Mouse (Mus musculus) cortical plate, adult 2 months (tissue): Measurements from ENCODE around the gene Qpct. TPM values are rescaled to one million over a fixed set of nuclear protein-coding genes. Genes with fewer than 3 reads are reported as not detected.

Experiments
- H3K27ac ChIP-seq: fragments of 200-500 bp; 2 replicates; pipeline ENCODE4 v1.5.1; 2012; ENCODE audit warnings: low read length, control low read depth, inconsistent platforms; ENCODE audit not compliant: insufficient read depth
- H3K4me1 ChIP-seq: fragments of 200-500 bp; 2 replicates; pipeline ENCODE4 v1.6.1; 2011; ENCODE audit warnings: low read length; ENCODE audit not compliant: control insufficient read depth, insufficient read depth
- H3K4me3 ChIP-seq: fragments of 200-500 bp; 2 replicates; pipeline ENCODE4 v1.5.1; 2011; ENCODE audit warnings: mild to moderate bottlenecking, low read length, control low read depth; ENCODE audit not compliant: insufficient read depth
- CTCF ChIP-seq: fragments of 200-500 bp; IDR thresholded peaks from 2 replicates; pipeline ENCODE4 v1.5.1; 2011; ENCODE audit warnings: mild to moderate bottlenecking, control low read depth, low read length; ENCODE audit not compliant: insufficient read depth; ENCODE audit errors: extremely low read depth
- POLR2A ChIP-seq: fragments of 200-500 bp; IDR thresholded peaks from 2 replicates; pipeline ENCODE4 v1.6.1; 2011; ENCODE audit warnings: mild to moderate bottlenecking, low read length, control low read depth; ENCODE audit not compliant: insufficient read depth; ENCODE audit errors: extremely low read depth
- polyA plus RNA-seq: library from polyadenylated mRNA; depleted of rRNA; stranded (reverse); fragments of >200 nt; gene quantifications from 2 replicates; pipeline ENCODE4 v1.2.3, GENCODE M21; 2012; rRNA removed

Gene Qpct
- 10.5 and 12.0 TPM in 2 replicates for polyA plus RNA-seq

DNA sequence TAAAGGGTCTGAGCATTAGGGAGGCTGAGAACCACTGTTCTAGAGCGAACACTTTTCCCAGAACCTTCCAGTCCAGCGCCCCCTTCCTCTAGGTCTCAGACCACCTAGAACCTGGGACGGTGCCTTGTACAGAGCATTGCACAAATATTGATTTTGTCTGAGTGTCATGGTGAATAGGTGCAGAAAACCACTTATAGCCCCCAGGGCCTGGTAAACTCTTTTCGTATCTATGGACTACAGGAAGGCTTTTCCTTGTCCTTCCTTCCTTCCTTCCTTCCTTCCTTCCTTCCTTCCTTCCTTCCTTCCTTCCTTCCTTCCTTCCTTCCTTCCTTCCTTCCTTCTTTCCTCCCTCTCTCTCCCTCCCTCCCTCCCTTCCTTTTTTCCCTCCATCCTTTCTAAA is at the start of gene Qpct:
Gene Qpct, plus strand, starts transcription at position 301 of the 400 bp plus-strand sequence.
- no peak for TF ChIP-seq CTCF
- no peak for TF ChIP-seq POLR2A
- H3K4me1 ChIP-seq, result 0 out of 2 replicates have a peak, but pooled peaks cover 1% of the 10 kb centered on the region
- H3K4me3 ChIP-seq, result peak within 1 kb of the TSS; percentile 82
- H3K27ac ChIP-seq, result no peak within 1 kb of the TSS

DNA sequence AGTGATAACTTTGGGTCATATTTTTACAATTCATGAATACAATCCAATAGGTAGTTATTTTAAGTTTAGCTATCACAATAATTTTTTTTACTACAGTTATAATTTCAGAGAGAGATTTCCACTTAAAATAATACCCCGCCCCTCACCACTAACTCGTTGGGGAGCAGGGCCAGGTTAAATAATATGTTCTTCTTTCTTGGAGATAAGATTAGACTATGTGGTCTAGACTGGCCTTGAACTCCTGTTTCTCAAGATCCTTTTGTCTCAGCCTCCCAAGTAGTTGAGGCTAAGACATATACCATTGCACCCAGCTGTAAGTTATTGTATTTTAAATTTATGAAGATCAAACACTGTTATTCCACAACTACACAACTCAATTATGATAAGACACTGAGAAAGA is 38.1 kb upstream of the Qpct start:
- Histone ChIP-seq H3K4me3 (no peak overlapping the region), H3K4me1 (no peaks in the 10 kb centered on the region), H3K27ac (no peak overlapping the region)
- TF ChIP-seq POLR2A (no peak), CTCF (no peak)

DNA sequence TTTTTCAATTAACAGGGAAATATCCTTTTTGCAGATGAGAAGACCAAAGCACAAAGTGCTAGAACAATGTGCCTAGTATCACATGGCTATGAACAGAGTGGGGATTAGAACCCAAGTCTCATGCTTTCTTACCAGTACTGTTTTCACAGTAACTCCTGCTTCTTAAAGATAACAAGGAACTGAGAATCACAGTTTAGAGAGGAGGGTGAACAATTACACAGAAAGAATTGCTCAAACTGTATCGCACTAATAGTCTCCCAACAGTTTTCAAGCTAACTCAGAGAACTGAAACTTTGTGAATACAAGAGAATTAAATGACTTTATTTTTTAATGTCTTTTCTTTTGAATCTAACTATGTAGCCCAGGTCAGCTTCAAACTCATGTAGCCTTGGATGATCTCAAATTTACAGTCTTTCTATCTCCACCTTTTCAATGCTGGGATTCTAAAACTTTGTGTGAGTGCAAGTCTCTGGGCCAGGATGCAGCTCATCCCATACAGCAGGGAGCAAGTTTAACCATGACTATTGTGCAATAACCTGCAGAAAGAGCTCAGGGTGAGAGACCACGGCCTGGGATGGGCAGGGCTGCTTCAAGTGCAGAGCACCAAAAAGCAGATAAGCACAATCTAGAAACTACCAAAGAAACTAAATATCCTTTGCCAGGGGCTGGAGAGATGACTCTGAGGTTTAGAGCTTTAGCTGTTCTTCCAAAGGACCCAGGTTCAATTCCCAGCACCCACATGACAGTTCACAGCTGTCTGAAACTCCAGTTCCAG is 36.6 kb upstream of the Qpct start:
- no peak overlapping the region for H3K4me3 ChIP-seq
- H3K4me1 ChIP-seq, result no peaks in the 10 kb centered on the region
- no peak overlapping the region for H3K27ac ChIP-seq
- no peak for TF ChIP-seq CTCF
- no peak for TF ChIP-seq POLR2A

DNA sequence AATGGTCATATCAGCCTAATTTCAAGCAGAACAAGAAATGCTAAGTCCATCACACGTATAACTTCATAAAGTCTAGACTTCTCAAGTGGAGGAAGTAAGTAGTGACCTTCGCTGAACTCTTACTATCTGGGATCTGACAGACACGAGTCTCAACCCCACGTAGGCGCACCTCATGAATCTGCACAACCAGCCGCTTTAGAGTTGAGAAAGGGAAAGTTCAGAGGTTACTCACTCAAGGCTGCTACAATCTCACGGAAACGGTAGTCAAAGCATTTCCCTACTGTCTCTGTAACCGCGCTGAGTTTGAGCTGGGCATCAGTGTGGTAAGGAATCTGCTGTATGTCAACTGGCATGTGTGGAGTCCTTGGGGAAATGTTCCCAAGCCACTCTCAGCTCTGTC is 35.9 kb upstream of the Qpct start:
- H3K4me1 ChIP-seq, result no peaks in the 10 kb centered on the region
- TF ChIP-seq POLR2A (no peak), CTCF (no peak)
- no peak overlapping the region for H3K4me3 ChIP-seq
- no peak overlapping the region for H3K27ac ChIP-seq

DNA sequence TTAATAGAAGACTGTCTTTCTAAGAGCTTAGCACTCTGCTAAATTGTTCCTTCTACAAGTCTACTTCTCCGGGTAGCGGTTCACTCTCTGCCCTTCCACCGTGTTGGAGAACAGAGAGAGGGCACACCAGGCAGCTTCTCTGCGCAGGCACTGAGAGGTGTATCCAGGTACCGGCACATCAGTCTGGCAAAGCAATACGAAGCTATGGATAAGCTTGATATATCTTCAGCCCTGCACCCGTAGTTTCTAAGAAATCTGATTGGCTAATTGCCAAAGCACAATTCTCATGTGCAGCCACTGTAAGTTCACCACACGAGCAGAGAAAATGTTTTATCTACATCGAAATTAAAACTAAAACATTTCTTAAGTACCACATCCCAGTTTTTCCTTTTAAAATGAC is 33.3 kb upstream of the Qpct start:
- TF ChIP-seq POLR2A (no peak), CTCF (no peak)
- Histone ChIP-seq H3K4me3 (no peak overlapping the region), H3K4me1 (no peaks in the 10 kb centered on the region), H3K27ac (no peak overlapping the region)

DNA sequence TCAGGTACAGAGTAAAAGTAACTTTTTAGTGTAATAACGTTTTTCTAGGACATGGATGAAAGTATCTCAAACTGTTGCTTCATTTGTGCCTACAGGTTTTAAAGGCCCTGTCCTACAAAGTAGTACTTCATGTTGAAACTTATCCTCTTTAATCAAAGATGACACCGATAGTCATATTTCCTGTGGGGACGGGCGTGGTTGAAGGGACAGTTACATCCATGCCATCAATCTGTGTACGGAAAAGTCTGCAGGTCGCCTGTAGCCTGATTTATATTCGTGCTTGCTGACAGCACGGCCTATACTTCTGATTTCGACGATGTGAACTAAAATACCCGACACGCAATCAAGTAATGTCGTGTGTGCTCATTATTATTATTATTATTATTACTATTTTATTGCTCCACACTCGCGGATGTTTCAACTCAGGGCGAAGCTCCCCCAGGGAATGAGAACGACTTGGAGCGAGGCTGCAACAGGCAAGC is 31.9 kb upstream of the Qpct start:
- H3K27ac ChIP-seq, result peak overlapping the region; percentile 86; the same call in 1 of the 2 replicates
- TF ChIP-seq POLR2A (no peak), CTCF (no peak)
- no peaks in the 10 kb centered on the region for H3K4me1 ChIP-seq
- peak overlapping the region; percentile 34 for H3K4me3 ChIP-seq

DNA sequence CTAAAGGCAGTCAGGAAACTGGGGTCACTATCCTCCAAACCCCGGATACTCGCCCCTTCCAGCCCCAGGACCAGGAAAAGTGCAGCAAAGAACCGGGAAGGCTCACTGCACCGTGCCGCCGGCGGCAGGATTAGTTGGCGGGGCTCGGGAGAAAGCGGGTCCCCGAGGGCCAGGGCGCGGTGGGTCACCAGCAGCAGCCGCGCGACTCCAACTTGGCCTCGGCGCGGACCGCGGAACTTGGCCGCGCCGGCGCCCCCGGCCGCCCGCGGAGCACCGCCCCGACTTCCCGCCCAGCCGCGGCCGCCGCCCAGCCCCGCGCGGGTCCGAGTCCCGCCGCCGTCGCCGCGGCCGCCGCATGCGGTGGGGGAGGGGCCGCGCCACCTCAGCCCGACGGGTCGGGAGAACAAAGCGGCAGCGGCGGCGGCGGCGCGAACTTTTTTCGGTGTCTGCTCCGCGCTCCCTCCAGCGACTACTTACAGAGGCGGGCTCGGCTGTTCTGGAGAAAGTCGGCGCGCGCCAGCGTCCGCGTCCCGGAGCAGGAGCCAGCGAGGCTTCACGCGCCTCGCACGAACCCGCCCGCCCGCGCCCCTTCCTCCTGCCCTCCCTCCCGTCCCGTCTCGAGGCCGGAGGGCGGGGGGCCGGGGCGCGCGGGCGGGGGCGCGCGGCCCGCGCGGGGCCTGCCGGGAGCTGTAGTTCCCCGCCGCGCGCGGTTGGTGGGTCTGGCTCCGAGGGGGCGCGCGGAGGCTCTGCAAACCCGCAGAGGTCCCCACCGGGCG is 31.3 kb upstream of the Qpct start, which contains the start of gene Prkd3:
Gene Prkd3, minus strand, starts transcription at position 609 of the 776 bp plus-strand sequence.
- TF ChIP-seq CTCF (no peak), POLR2A (no peak)
- peak within 1 kb of the TSS; percentile 86 for H3K27ac ChIP-seq
- H3K4me1 ChIP-seq, result no peaks in the 10 kb centered on the region
- H3K4me3 ChIP-seq, result peak within 1 kb of the TSS; percentile 34

DNA sequence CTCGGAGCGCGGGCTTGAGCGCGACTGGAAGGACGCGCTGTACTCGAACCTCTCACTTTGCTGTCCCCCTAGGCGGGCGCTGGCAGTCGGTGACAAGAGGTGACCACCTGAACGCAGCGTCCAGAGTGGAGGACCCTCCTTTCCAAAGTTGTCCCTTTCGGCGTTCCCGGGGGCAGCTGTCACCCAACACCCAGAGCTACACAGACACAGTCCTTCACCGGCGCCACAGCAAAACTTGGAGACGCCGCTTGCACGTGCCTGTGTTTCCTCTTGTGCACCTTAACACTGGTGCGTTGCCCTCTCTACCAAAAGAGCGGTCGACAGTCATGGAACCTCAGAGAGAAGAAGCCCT is 30.7 kb upstream of the Qpct start:
- Histone ChIP-seq H3K4me1 (no peaks in the 10 kb centered on the region), H3K4me3 (peak overlapping the region; percentile 34), H3K27ac (no peak overlapping the region)
- TF ChIP-seq POLR2A (no peak), CTCF (no peak)

DNA sequence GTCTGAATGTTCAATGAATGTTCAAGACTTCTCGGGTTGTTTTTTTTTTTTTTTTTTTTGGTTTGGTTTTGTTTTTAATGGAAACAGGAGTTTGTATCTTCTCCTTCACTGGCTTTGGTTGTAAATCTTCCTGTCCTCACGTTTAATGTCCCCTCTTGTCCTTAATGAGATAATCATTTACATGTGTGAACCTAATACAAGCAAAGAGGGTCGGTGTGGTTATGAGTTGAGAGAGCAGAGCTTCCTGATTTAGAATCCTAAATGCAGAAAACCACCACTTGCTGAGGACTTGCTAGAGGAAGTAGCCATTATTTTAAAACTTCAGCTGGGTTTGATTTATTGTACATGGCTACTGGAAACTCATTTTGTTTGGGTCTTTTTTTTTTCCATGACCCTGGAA is 29.0 kb upstream of the Qpct start:
- Histone ChIP-seq H3K4me1 (no peaks in the 10 kb centered on the region), H3K4me3 (no peak overlapping the region), H3K27ac (no peak overlapping the region)
- TF ChIP-seq POLR2A, result no peak
- TF ChIP-seq CTCF, result no peak

DNA sequence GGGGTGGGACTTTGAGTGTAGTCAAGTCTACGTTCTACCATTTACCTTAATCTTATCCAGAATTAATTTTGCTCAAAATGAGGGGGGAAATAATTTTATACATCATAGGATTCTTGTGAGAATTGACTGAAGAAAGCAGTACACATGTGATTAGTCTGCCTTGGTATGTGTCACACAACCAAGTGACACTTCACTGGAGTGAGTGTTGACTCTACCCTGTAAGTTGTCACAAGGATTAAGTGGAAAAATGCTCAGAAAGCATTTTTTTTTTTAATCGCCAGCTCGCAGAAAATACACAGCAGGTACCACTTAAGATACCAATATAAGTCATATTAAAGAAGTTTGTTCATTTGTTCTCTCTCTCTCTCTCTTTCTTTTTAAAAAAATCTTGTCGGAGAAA is 27.2 kb upstream of the Qpct start:
- Histone ChIP-seq H3K4me1 (no peaks in the 10 kb centered on the region), H3K4me3 (no peak overlapping the region), H3K27ac (no peak overlapping the region)
- TF ChIP-seq POLR2A (no peak), CTCF (no peak)
